Mouse (Mus musculus) ES-Bruce4 (cell line): Measurements from ENCODE around the gene Retsat. TPM values are rescaled to one million over a fixed set of nuclear protein-coding genes. Genes with fewer than 3 reads are reported as not detected.

Experiments used
- H3K27ac ChIP-seq: 2 replicates; pipeline ENCODE4 v1.5.1; 2012; ENCODE audit warnings: low read length, inconsistent platforms; ENCODE audit not compliant: insufficient read depth
- H3K27me3 ChIP-seq: 2 replicates; pipeline ENCODE4 v1.6.1; 2012; ENCODE audit warnings: mild to moderate bottlenecking, low read length, inconsistent platforms; ENCODE audit not compliant: control insufficient read depth, poor library complexity, insufficient read depth, severe bottlenecking
- H3K36me3 ChIP-seq: 2 replicates; pipeline ENCODE4 v1.6.1; 2012; ENCODE audit warnings: inconsistent platforms, mild to moderate bottlenecking, low read length, moderate library complexity; ENCODE audit not compliant: control insufficient read depth, poor library complexity, insufficient read depth, severe bottlenecking
- H3K4me1 ChIP-seq: one replicate; pipeline ENCODE4 v1.8.1; 2011; ENCODE audit warnings: low read length; ENCODE audit not compliant: control insufficient read depth, insufficient read depth
- H3K4me3 ChIP-seq: 2 replicates; pipeline ENCODE4 v1.5.1; 2011; ENCODE audit warnings: low read depth, mild to moderate bottlenecking, low read length
- H3K9ac ChIP-seq: 2 replicates; pipeline ENCODE4 v1.6.1; 2012; ENCODE audit warnings: low read depth, mild to moderate bottlenecking, inconsistent platforms; ENCODE audit not compliant: poor library complexity, severe bottlenecking
- H3K9me3 ChIP-seq: replicated peaks from 2 replicates; pipeline ENCODE4 v1.6.1; 2012; ENCODE audit warnings: mild to moderate bottlenecking, low read length, inconsistent platforms; ENCODE audit not compliant: control insufficient read depth, poor library complexity, insufficient read depth, severe bottlenecking
- CTCF ChIP-seq: IDR thresholded peaks from one replicate; pipeline ENCODE4 v1.8.1; 2011; ENCODE audit warnings: low read depth, low read length
- EP300 ChIP-seq: IDR thresholded peaks from 2 replicates; pipeline ENCODE4 v1.6.1; 2011; ENCODE audit warnings: low read depth, low read length; ENCODE audit not compliant: insufficient read depth
- POLR2A ChIP-seq: IDR thresholded peaks from one replicate; pipeline ENCODE4 v1.8.1; 2011; ENCODE audit warnings: low read length; ENCODE audit not compliant: insufficient read depth
- polyA plus RNA-seq: library from polyadenylated mRNA; stranded (reverse); fragments of >200 nt; gene quantifications from 2 replicates; pipeline ENCODE4 v1.2.4, GENCODE M21; 2011; ENCODE audit warnings: low read depth; ENCODE audit not compliant: missing spikeins, insufficient read depth, insufficient read length

Gene Retsat
- polyA plus RNA-seq, 1 experiment = 5.2 TPM

DNA sequence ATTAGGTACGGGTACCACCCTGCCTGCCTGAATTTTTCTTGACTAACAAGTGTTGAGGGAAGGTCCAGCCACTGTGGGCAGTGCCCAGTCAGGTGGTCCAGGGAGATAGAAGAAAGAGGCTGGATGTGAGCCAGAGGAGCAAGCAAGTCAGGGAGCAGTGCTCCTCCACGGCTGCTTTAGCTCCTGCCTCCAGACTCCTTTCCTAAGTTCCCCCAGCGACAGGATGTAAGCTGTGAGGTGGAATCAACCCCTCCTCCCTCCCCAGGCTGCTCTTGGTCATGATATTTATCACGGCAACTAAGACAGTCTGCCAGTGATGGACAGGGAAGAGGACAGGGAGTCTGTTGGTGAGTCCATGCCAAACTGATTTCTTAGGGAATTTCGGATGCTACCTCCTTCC is 4.4 kb upstream of the Retsat start:
- Histone ChIP-seq H3K4me1 (no peaks in the 10 kb centered on the region), H3K9me3 (no peaks in the 10 kb centered on the region), H3K36me3 (no peaks in the 10 kb centered on the region), H3K4me3 (no peak overlapping the region), H3K27ac (no peak overlapping the region), H3K27me3 (no peaks in the 10 kb centered on the region), H3K9ac (no peak overlapping the region)
- TF ChIP-seq CTCF = no peak
- no peak for TF ChIP-seq POLR2A
- TF ChIP-seq EP300 = no peak

DNA sequence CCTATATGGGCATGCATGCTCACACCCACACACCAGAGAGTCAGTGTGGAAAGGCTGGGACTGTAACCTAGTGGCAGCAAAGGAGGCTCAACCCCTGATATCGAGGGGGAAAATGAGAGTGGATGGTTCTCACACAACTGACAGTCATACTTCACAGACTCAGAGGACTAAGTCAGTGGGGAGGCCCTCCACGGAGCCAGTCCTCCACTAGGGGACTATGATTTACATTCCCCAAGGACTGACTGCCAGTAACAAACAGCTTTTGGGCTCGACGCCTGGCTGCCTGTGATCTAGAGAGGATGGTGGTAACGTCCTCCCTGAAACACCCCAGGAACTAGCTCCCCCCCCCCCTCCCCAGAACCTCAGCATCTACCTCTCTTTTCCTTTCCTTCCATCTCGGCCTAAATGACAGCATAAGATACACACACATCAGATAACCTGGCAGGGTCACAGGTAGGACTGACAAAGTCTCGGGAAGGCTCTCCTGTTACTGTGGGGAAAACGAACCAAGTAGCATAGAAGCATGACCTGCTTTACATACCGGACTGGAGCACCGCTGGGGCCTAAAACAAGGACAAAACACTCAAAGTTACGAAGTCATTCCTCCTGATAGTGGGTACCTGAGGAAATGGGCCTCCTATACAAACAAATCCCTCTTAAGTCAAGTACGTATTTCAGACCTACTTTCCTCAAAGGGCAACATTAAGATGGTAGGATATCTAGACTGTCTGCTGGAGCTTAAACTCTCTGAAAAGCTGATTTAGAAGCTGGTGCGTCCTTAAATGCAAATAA is 996 bp upstream of the Retsat start:
- no peak overlapping the region for H3K27ac ChIP-seq
- no peaks in the 10 kb centered on the region for H3K36me3 ChIP-seq
- H3K27me3 ChIP-seq = no peaks in the 10 kb centered on the region
- peak overlapping the region; percentile 23; the same call in 1 of the 2 replicates for H3K9ac ChIP-seq
- no peaks in the 10 kb centered on the region for H3K4me1 ChIP-seq
- peak overlapping the region; percentile 85; the same call in 1 of the 2 replicates for H3K4me3 ChIP-seq
- H3K9me3 ChIP-seq = no peaks in the 10 kb centered on the region
- no peak for TF ChIP-seq EP300
- no peak for TF ChIP-seq POLR2A
- no peak for TF ChIP-seq CTCF

DNA sequence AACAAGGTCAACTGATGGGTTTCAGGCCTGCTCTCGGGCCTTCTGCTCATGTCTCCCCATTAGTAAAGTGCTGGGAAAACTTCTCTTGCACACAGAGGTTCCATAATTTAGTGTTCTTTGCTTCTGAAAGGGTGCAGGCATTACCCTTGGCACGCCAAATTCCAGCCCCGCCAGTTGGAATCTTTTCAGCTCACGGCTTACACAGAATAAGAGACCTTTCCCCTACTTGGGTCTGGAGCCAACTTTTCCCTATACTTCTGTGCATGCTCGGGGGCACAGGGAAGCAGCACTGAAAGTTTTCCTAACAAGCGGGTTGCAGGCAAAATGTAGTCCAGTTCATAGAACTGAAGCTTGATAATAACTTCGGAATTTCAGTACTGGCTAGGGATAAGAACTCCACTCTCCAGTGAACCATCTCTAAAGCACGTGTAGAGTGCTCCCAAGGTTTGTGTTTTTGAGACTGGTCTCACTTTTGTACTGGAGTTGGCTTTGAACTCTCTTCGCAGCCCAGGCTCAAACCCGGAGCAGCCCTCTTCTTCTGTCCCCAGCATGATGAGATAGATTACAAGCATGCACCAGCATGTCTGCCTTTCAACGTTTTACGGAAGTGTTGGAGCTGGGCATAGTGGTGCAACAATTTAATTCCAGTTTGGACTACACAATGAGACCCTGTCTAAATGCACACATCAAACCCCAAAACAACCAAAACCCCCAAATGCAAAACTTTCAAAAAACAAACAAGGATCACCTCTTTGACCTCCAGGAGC is 699 bp downstream of the Retsat start:
- Histone ChIP-seq H3K4me1 (no peaks in the 10 kb centered on the region), H3K9ac (peak overlapping the region; percentile 71), H3K4me3 (peak overlapping the region; percentile 85), H3K36me3 (no peaks in the 10 kb centered on the region), H3K9me3 (no peaks in the 10 kb centered on the region), H3K27me3 (no peaks in the 10 kb centered on the region), H3K27ac (peak overlapping the region; percentile 47; the same call in 1 of the 2 replicates)
- TF ChIP-seq EP300 (no peak), POLR2A (no peak), CTCF (no peak)

DNA sequence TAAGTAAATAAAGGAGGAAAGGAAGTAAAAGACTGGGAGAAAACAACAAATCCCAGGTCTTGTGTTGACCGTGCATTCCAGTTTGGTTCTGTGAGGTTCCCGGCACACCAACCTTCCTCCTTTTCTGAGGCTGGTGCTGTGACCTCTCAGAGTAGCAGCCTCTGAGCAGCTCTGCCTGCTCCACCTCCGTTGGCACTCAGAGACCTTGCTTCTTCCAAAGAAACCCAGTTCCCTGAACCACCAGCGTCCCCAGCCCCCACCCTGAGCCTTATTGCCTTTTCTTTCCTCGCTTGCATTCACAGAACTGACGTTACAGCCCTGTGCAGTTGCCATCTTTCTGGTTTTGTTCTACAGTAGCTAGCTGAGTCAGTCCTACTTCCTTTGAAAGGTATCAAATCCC is 1.9 kb downstream of the Retsat start:
- Histone ChIP-seq H3K9me3 (no peaks in the 10 kb centered on the region), H3K27ac (no peak overlapping the region)

DNA sequence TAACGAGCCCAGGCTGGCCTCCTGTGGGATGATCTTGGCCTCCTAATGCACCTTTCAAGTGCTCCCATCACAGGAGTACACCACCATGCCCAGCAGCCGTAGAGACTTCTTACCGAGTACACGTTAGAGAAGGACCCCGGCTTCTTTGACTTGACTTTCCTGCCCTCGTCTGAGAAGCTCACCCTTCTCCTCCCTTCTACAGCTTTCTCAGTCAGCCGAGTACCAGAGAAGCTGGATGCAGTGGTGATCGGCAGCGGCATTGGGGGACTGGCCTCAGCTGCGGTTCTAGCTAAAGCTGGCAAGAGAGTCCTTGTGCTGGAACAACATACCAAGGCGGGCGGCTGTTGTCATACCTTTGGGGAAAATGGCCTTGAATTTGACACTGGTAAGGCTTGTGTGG is 2.5 kb downstream of the Retsat start:
- H3K9me3 ChIP-seq = no peaks in the 10 kb centered on the region
- H3K9ac ChIP-seq = no peak overlapping the region
- H3K27me3 ChIP-seq = no peaks in the 10 kb centered on the region
- TF ChIP-seq EP300 (no peak), CTCF (no peak), POLR2A (no peak)
- no peak overlapping the region for H3K27ac ChIP-seq
- no peak overlapping the region for H3K4me3 ChIP-seq
- H3K4me1 ChIP-seq = no peaks in the 10 kb centered on the region
- peaks cover 6% of the 10 kb centered on the region; the same call in 1 of the 2 replicates for H3K36me3 ChIP-seq

More for the DNA sequence above, 1.9 kb downstream of the Retsat start:
- no peaks in the 10 kb centered on the region for H3K4me1 ChIP-seq
- H3K9ac ChIP-seq = no peak overlapping the region
- TF ChIP-seq CTCF (no peak), POLR2A (no peak), EP300 (no peak)
- H3K4me3 ChIP-seq = no peak overlapping the region
- peaks cover 5% of the 10 kb centered on the region; the same call in 1 of the 2 replicates for H3K36me3 ChIP-seq
- no peaks in the 10 kb centered on the region for H3K27me3 ChIP-seq
